Mouse (Mus musculus) c-Kit-positive CD71-positive TER-119-positive erythroid progenitor cells, embryonic 14.5 days (primary cell): ENCODE data around the gene Mthfd2l.

Experiments
- DNase-seq: peaks from one replicate; pipeline ENCODE4 v3.0.0-alpha.2; 2013; ENCODE audit warnings: low spot score

Mthfd2l gene

GRCm38 (mm10) chr5:90949499-90949898, 18.6 kb downstream of the Mthfd2l start:
- DNase-seq: no peak

GRCm38 (mm10) chr5:90951475-90951874, 20.6 kb downstream of the Mthfd2l start:
- no peak for DNase-seq

GRCm38 (mm10) chr5:90952731-90953481, 22.0 kb downstream of the Mthfd2l start:
- no peak for DNase-seq

- DNase-seq: peak; percentile 23
Measured at GRCm38 (mm10) chr5:90964316-90964715, 33.4 kb downstream of the Mthfd2l start.

- DNase-seq: no peak
Measured at GRCm38 (mm10) chr5:90964764-90965163, 33.8 kb downstream of the Mthfd2l start.

GRCm38 (mm10) chr5:90965386-90965785, 34.5 kb downstream of the Mthfd2l start:
- DNase-seq: no peak

DNA sequence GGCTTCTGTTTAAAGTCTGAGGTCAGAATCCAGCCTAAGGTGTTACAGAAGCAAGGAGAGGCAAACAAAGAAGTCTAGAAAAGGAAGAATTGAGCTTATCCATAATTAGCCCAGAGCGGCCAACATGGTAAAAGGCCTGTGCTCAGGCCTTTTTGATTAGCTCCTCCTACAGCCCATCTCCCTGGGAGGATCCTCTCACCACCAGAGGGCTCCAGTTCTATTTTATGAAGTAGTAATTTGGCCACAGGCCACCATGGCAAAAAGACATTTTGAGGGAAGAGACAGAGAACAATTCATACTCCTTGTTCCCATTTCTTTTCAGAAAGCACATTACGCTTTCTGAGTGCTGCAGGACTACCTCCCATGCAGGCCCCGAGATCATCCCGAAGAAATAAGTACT, 46.3 kb downstream of the Mthfd2l start:
- DNase-seq: no peak

DNA sequence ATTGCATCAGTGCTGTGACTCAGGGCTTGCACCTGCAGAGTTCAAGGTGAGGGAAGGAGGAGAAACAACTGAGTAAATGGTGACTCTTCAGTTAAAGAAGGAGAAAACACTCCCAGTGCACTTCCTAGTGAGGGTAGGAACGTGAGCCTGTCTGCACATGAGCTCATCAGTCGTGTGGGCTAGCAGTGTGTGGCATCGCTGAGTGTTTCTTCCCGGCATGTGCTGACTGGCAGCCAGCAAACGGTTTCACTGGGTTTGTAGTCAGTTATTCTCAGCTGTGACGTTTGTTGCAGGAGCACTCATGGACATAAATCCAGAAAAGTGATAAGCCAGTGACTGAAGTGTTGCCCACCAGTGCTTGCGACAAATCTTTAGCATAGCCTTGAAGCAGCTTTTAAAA, 49.4 kb downstream of the Mthfd2l start:
- DNase-seq: no peak

- DNase-seq: no peak
Measured at GRCm38 (mm10) chr5:90987605-90988004, 56.7 kb downstream of the Mthfd2l start.

DNA sequence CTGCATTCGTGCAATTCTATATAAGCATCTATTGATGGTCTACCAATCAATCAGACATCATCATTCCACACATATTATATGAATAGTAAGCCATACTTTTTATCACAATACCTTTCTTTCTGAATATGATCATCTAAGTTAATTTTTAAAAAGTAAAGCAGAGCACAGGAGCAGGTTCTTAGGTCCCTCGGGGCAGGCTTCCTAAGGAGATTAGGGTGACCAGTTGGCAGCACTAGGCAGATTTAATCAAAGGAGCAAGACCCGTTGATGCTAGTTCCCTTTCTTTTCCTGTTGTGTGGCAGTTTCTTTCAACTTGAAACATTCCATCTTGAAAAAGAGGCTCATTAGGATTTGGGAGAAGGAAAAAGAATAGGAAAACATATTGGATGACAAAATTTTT, 57.2 kb downstream of the Mthfd2l start:
- DNase-seq: no peak

GRCm38 (mm10) chr5:90988592-90988991, 57.7 kb downstream of the Mthfd2l start:
- no peak for DNase-seq

GRCm38 (mm10) chr5:90999942-91000341, 69.0 kb downstream of the Mthfd2l start:
- DNase-seq: no peak

GRCm38 (mm10) chr5:91015216-91015615, 84.3 kb downstream of the Mthfd2l start:
- no peak for DNase-seq

GRCm38 (mm10) chr5:91023114-91023513, 92.2 kb downstream of the Mthfd2l start:
- no peak for DNase-seq

- no peak for DNase-seq
Measured at GRCm38 (mm10) chr5:91027164-91027563, 96.2 kb downstream of the Mthfd2l start, which contains the start of gene Epgn. Gene Epgn (plus strand): TSS chr5:91027464.

GRCm38 (mm10) chr5:91027840-91028239, 96.9 kb downstream of the Mthfd2l start:
- no peak for DNase-seq

DNA sequence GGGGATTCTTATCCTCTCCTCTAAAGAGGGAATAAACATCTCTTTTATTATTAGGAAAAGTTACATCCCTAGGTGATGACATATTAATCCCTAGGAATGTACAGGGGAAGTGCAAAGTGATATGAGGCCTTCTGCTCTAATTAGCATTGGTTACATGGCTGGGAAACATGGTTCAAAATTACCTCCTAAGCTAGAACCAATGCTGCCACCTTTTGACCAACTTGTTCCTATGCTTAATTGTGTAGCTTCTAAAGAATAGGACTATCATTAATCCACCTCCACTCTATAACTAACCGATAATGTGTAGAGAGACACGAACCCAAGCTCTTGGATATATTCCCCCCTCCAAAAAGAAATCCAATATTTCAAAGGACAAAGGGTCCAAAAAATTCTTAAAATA, 99.7 kb downstream of the Mthfd2l start:
- no peak for DNase-seq

DNA sequence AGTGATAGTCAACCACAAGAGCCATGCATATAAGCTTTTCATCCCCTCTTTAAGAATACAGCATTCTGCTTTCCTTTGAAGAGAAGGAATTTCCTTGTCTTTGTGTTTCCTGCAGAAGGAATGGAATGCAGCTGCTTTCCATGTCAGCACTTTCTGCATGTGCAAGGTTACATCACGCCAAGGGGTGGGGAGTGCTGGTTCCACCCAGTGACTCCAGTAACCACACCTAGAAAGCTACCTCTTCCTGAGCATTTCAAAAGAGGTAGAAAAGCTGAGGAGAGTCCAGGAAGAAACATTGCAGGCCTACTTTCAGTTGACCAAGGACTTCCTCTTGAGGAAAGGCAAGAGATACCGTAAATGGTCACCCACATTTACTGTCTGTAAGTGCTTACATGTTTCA, 104.4 kb downstream of the Mthfd2l start:
- DNase-seq: no peak

GRCm38 (mm10) chr5:91036628-91037027, 105.7 kb downstream of the Mthfd2l start:
- no peak for DNase-seq

DNA sequence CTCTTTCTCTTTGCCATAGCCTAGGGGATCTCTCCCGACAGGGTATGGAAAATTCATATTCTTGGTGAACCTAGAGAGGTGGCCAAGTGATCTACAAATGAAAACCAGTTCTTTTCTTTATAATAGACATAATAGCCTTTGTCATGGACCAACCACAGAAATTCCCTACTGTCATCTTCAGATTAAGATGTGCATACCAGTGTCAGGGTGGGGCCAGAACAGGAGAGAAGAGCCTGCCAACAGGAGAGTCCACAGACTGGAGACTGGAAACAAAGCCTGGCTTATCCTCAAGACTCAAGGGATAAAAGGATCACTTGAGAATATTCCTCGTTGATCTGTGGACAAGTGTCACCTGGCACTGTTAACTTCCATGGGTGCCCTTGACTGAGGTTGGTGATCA, 106.8 kb downstream of the Mthfd2l start:
- DNase-seq: no peak

- no peak for DNase-seq
Measured at GRCm38 (mm10) chr5:91038547-91038946, 107.6 kb downstream of the Mthfd2l start.

DNA sequence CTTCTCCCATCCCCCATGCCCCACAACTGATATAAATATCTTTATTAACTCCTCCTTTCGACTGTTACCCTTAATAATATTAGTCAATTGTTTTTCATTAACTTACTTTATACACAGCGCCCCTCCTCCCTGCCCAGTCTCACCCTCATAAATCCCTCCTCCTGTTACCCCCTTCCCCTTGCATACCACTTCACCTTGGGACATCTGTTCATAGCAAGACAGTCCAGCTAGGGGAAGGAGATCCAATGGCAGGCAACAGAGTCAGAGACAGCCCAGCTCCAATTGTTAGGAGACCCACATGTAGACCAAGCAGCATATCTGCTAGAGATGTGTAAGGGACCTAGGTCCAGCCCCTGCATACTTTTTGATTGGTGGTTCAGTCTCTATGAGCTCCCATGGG, 108.0 kb downstream of the Mthfd2l start:
- DNase-seq: no peak

DNA sequence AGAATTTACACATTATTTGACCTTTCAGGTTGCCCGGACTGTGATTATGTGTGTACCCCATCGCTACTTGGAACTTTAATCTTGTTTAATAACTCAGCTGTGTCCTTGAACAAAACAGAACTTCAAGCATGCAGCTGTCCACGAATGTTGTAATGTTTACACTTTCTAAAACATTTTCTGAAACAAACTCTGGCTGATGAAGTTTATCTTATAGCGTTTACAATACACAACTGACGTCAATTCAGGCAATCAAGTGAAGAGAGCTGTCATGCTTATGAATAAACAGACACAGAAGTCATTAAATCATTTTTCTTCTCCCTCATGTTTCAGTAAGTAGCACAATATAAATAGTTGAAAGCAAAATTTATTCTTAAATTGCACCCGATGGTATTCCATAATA, 117.1 kb downstream of the Mthfd2l start:
- DNase-seq: no peak

DNA sequence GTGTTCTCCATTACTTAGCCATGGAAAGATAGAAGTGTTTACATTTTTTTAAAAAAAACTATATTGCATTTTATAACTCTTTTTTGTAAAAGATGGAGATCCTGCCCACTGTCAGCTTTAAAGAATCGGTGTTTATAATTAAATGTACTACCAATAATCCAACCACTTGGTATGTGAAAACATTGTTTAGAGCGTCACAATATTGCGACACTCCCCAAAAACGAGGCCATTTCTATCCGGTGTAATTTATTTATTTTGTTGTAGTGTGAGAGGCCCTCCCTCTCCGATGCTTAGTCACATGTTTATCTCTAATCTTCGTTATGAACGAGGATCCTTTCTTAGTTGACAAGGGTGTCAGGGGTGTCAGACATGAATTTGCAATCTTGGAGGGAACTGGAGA, 117.5 kb downstream of the Mthfd2l start:
- DNase-seq: no peak
